Mouse (Mus musculus): ENCODE results near the gene Sh3bgrl2. TPM values are rescaled to one million over a fixed set of nuclear protein-coding genes. Genes with fewer than 3 reads are reported as not detected.

Sh3bgrl2 gene
- polyA plus RNA-seq, 1 experiment from 2014 or later: 12.0 TPM

- Histone ChIP-seq H3K9ac (no peak overlapping the region), H3K4me2 (no peak overlapping the region), H3K4me3 (replicated peaks) (no peak overlapping the region), H3K4me1 (replicated peaks) (no peaks in the 10 kb centered on the region), H3K36me3 (replicated peaks) (no peaks in the 10 kb centered on the region), H3K27ac (replicated peaks) (no peak overlapping the region), H3K27me3 (no peaks in the 10 kb centered on the region), H3K9me3 (replicated peaks) (no peaks in the 10 kb centered on the region)
- ATAC-seq (ENCODE audit: insufficient read depth): no peak
- WGBS (ENCODE audit: insufficient replicate concordance): 25% methylated on average over 9 of the region's 9 CpGs
Observed at GRCm38 (mm10) chr9:83609422-83610297, 61.5 kb downstream of the Sh3bgrl2 start.

- whole genome bisulfite sequencing (ENCODE audit: insufficient replicate concordance): 25% methylated on average over 6 of the region's 6 CpGs
- no peaks in the 10 kb centered on the region for H3K27me3 ChIP-seq
- H3K36me3 ChIP-seq (replicated peaks): no peaks in the 10 kb centered on the region
- H3K4me1 ChIP-seq (replicated peaks): no peaks in the 10 kb centered on the region
- H3K4me2 ChIP-seq: no peak overlapping the region
- ATAC-seq (ENCODE audit: insufficient read depth): no peak
- H3K4me3 ChIP-seq (replicated peaks): no peak overlapping the region
- no peaks in the 10 kb centered on the region for H3K9me3 ChIP-seq (replicated peaks)
- H3K9ac ChIP-seq: no peak overlapping the region
- no peak overlapping the region for H3K27ac ChIP-seq (replicated peaks)
Observed at GRCm38 (mm10) chr9:83615912-83616585, 67.9 kb downstream of the Sh3bgrl2 start.

GRCm38 (mm10) chr9:83616586-83617081 lies 68.5 kb downstream of the Sh3bgrl2 start:
- no peaks in the 10 kb centered on the region for H3K27me3 ChIP-seq
- WGBS (ENCODE audit: insufficient replicate concordance): 16% methylated on average over 7 of the region's 7 CpGs
- H3K4me3 ChIP-seq (replicated peaks): no peak overlapping the region
- H3K9ac ChIP-seq: no peak overlapping the region
- no peak overlapping the region for H3K4me2 ChIP-seq
- H3K9me3 ChIP-seq (replicated peaks): no peaks in the 10 kb centered on the region
- no peak for ATAC-seq (ENCODE audit: insufficient read depth)
- H3K27ac ChIP-seq (replicated peaks): no peak overlapping the region
- H3K4me1 ChIP-seq (replicated peaks): no peaks in the 10 kb centered on the region
- H3K36me3 ChIP-seq (replicated peaks): no peaks in the 10 kb centered on the region

GRCm38 (mm10) chr9:83623455-83623854 lies 75.3 kb downstream of the Sh3bgrl2 start:
- Histone ChIP-seq H3K27ac (replicated peaks) (no peak overlapping the region), H3K9ac (no peak overlapping the region), H3K4me3 (replicated peaks) (no peak overlapping the region), H3K4me1 (replicated peaks) (no peaks in the 10 kb centered on the region), H3K9me3 (replicated peaks) (no peaks in the 10 kb centered on the region), H3K4me2 (no peak overlapping the region), H3K27me3 (no peaks in the 10 kb centered on the region), H3K36me3 (replicated peaks) (no peaks in the 10 kb centered on the region)
- whole genome bisulfite sequencing (ENCODE audit: insufficient replicate concordance): 61% methylated on average over 6 of the region's 6 CpGs
- no peak for ATAC-seq (ENCODE audit: insufficient read depth)

GRCm38 (mm10) chr9:83624193-83624592 lies 76.1 kb downstream of the Sh3bgrl2 start:
- H3K27ac ChIP-seq (replicated peaks): no peak overlapping the region
- no peak overlapping the region for H3K9ac ChIP-seq
- no peak overlapping the region for H3K4me3 ChIP-seq (replicated peaks)
- 54% methylated on average over 5 of the region's 5 CpGs for WGBS (ENCODE audit: insufficient replicate concordance)
- no peaks in the 10 kb centered on the region for H3K9me3 ChIP-seq (replicated peaks)
- no peaks in the 10 kb centered on the region for H3K27me3 ChIP-seq
- no peak overlapping the region for H3K4me2 ChIP-seq
- H3K36me3 ChIP-seq (replicated peaks): no peaks in the 10 kb centered on the region
- no peaks in the 10 kb centered on the region for H3K4me1 ChIP-seq (replicated peaks)
- ATAC-seq (ENCODE audit: insufficient read depth): no peak

- Histone ChIP-seq H3K9ac (no peak overlapping the region), H3K27me3 (no peaks in the 10 kb centered on the region), H3K27ac (replicated peaks) (no peak overlapping the region), H3K4me1 (replicated peaks) (no peaks in the 10 kb centered on the region), H3K4me3 (replicated peaks) (no peak overlapping the region), H3K4me2 (no peak overlapping the region), H3K36me3 (replicated peaks) (no peaks in the 10 kb centered on the region), H3K9me3 (replicated peaks) (no peaks in the 10 kb centered on the region)
- WGBS (ENCODE audit: insufficient replicate concordance): 67% methylated on average over 5 of the region's 5 CpGs
- no peak for ATAC-seq (ENCODE audit: insufficient read depth)
Observed at GRCm38 (mm10) chr9:83625085-83625484, 77.0 kb downstream of the Sh3bgrl2 start.

GRCm38 (mm10) chr9:83628669-83629612 lies 80.8 kb downstream of the Sh3bgrl2 start:
- WGBS (ENCODE audit: insufficient replicate concordance): 43% methylated on average over 19 of the region's 19 CpGs
- no peak overlapping the region for H3K27ac ChIP-seq (replicated peaks)
- no peak overlapping the region for H3K9ac ChIP-seq
- H3K4me1 ChIP-seq (replicated peaks): no peaks in the 10 kb centered on the region
- no peak overlapping the region for H3K4me2 ChIP-seq
- no peaks in the 10 kb centered on the region for H3K9me3 ChIP-seq (replicated peaks)
- no peak overlapping the region for H3K4me3 ChIP-seq (replicated peaks)
- no peaks in the 10 kb centered on the region for H3K27me3 ChIP-seq
- no peak for ATAC-seq (ENCODE audit: insufficient read depth)
- H3K36me3 ChIP-seq (replicated peaks): no peaks in the 10 kb centered on the region

- no peaks in the 10 kb centered on the region for H3K36me3 ChIP-seq (replicated peaks)
- WGBS (ENCODE audit: insufficient replicate concordance): 56% methylated on average over 6 of the region's 6 CpGs
- H3K4me3 ChIP-seq (replicated peaks): no peak overlapping the region
- no peaks in the 10 kb centered on the region for H3K4me1 ChIP-seq (replicated peaks)
- H3K27me3 ChIP-seq: no peaks in the 10 kb centered on the region
- no peak for ATAC-seq (ENCODE audit: insufficient read depth)
- H3K9me3 ChIP-seq (replicated peaks): no peaks in the 10 kb centered on the region
- no peak overlapping the region for H3K27ac ChIP-seq (replicated peaks)
- H3K4me2 ChIP-seq: no peak overlapping the region
- H3K9ac ChIP-seq: no peak overlapping the region
Observed at GRCm38 (mm10) chr9:83630341-83630740, 82.2 kb downstream of the Sh3bgrl2 start.

GRCm38 (mm10) chr9:83631920-83632319 lies 83.8 kb downstream of the Sh3bgrl2 start:
- Histone ChIP-seq H3K4me2 (no peak overlapping the region), H3K4me1 (replicated peaks) (no peaks in the 10 kb centered on the region), H3K9ac (no peak overlapping the region), H3K27ac (replicated peaks) (no peak overlapping the region), H3K36me3 (replicated peaks) (no peaks in the 10 kb centered on the region), H3K27me3 (no peaks in the 10 kb centered on the region), H3K9me3 (replicated peaks) (no peaks in the 10 kb centered on the region), H3K4me3 (replicated peaks) (no peak overlapping the region)
- WGBS (ENCODE audit: insufficient replicate concordance): 46% methylated on average over 5 of the region's 5 CpGs
- ATAC-seq (ENCODE audit: insufficient read depth): no peak

GRCm38 (mm10) chr9:83634703-83635102 lies 86.6 kb downstream of the Sh3bgrl2 start:
- Histone ChIP-seq H3K4me3 (replicated peaks) (no peak overlapping the region), H3K36me3 (replicated peaks) (no peaks in the 10 kb centered on the region), H3K4me2 (no peak overlapping the region), H3K27me3 (no peaks in the 10 kb centered on the region), H3K27ac (replicated peaks) (no peak overlapping the region), H3K9me3 (replicated peaks) (no peaks in the 10 kb centered on the region), H3K9ac (no peak overlapping the region), H3K4me1 (replicated peaks) (no peaks in the 10 kb centered on the region)
- WGBS (ENCODE audit: insufficient replicate concordance): 60% methylated on average over 3 of the region's 3 CpGs
- ATAC-seq (ENCODE audit: insufficient read depth): no peak
